Mouse (Mus musculus): ENCODE measurements around the gene Cacna2d2.

GRCm38 (mm10) chr9:107521190-107521589 lies 121.8 kb downstream of the Cacna2d2 start:
- TF ChIP-seq CTCF (IDR thresholded peaks at IDR 0.05; ENCODE audit: low read depth, low read length), result no peak
- TF ChIP-seq POLR2A (IDR thresholded peaks at IDR 0.05; ENCODE audit: borderline replicate concordance, low read depth, low read length), result no peak
